Mouse (Mus musculus): Measurements from ENCODE around the gene BC037034.
"Not testable (repeated sequence)": the region's sequence is repeated elsewhere in the genome, so short reads cannot be mapped to it uniquely, and the experiment has no call there.

The BC037034 gene

GRCm38 (mm10) chr5:138219864-138220263, 44.0 kb downstream of the BC037034 start:
- no peak for DNase-seq (ENCODE audit: low read depth, low spot score)

- DNase-seq (ENCODE audit: low read depth, low spot score), result not testable (repeated sequence)
Measured at GRCm38 (mm10) chr5:138216632-138217031, 47.2 kb downstream of the BC037034 start.

Measured in brain, embryonic 18.5 days (tissue).